Mouse (Mus musculus) C2C12 (cell line): Measurements from ENCODE around the gene Sparc.

Source experiments
- CTCF ChIP-seq: IDR thresholded peaks from one replicate; pipeline ENCODE4 v1.5.1; 2011; ENCODE audit not compliant: control insufficient read depth, insufficient read depth, insufficient read length
- USF1 ChIP-seq: IDR thresholded peaks from one replicate; pipeline ENCODE4 v1.6.1; 2011; ENCODE audit warnings: low read depth, mild to moderate bottlenecking, control low read depth, moderate library complexity

GRCm38 (mm10) chr11:55455166-55455565 lies 32.2 kb upstream of the Sparc start:
- TF ChIP-seq CTCF = no peak
- TF ChIP-seq USF1 = no peak
